Comparison of ENCODE assay signal across 9 mouse cellular contexts in the genomic region with DNA sequence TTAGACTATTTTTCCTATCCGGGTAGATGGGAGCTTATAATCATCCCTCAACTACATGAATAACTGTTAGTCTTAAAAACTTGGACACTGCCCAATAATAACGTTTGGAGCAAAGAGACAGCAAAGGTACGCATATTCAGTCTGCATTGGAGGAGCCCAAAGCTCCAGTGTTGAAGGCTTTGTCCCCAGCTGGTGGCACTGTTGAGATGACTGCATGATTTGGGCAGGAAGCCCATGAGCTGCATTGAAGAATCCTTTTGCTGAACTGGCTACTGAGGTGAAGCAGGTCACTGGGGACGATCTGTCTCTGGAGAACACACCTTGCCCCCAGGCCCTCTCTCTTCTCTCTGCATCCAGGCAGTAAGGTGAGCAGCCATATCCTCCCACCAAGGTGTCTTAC. TPM values are rescaled to one million over a fixed set of nuclear protein-coding genes. Genes with fewer than 3 reads are reported as not detected.
DNase-seq lines count a peak whose midpoint lies in the region; ATAC-seq lines count a peak whose summit lies in the region.
"Had no signal": no experiment of that assay in that cellular context is flagged by ENCODE, and none has a peak within 500 bp of the region (broad histone marks: within the 10 kb centered on the region; RNA-seq: fewer than 3 reads in every experiment).

No protein-coding gene starts in this region.

- ATAC-seq in erythroblast, adult 5-6 weeks (replicated peaks; ENCODE audit: low FRiP score, poor library complexity, severe bottlenecking), result no peak

- intact Hi-C loops in gastrocnemius, postnatal 14 days (cut with DNase I; ENCODE audit: low total_unique reads), result loop anchor here (5.0 kb wide), 1 partner anchor 358 kb away; no protein-coding TSS in a partner anchor

- DNase-seq in cerebellum, adult 11-12 months, result peak; percentile 6
- no peak for DNase-seq in cerebellum, postnatal 4 days (ENCODE audit: low spot score in 2 of 2)
- DNase-seq in ovary, postnatal 10 days (ENCODE audit: low spot score), result peak; percentile 7
- no peak for DNase-seq in ovary, adult 18-20 months (ENCODE audit: low spot score)
- DNase-seq in gastrocnemius, postnatal 14 days, result peak; percentile 28
- DNase-seq in lung, postnatal 10 days, result peak; percentile 35
- no peak for DNase-seq in spleen, postnatal 10 days (ENCODE audit: low spot score in 2 of 2)

RNA-seq across cellular contexts. Expression of a gene that starts 43.5 kb away (rescaled TPM):
- total RNA-seq in gastrocnemius, postnatal 14 days (2021), result 1 to 10 TPM; 3.5 to 4.0 TPM
- 0.42 and 1.9 TPM in 2 replicates for total RNA-seq in erythroblast, adult 5-6 weeks (2015; ENCODE audit: low replicate concordance)
- total RNA-seq in erythroblast, adult 5-6 weeks (2017; ENCODE audit: low replicate concordance), result 0.68 and 1.7 TPM in 2 replicates
- total RNA-seq: neutrophil, adult 5-6 weeks had no signal

Comparison
In these comparisons a context has a peak if more than half of its experiments do, and no peak if none do; other contexts are left out.
1. DNase-seq: peak in cerebellum, adult 11-12 months (single experiment), ovary, postnatal 10 days (single experiment), gastrocnemius, postnatal 14 days (single experiment) and lung, postnatal 10 days (single experiment); none in cerebellum, postnatal 4 days (0 of 2), ovary, adult 18-20 months (single experiment) and spleen, postnatal 10 days (0 of 2).